Comparison of ENCODE assay signal across 17 mouse cellular contexts in the genomic region with DNA sequence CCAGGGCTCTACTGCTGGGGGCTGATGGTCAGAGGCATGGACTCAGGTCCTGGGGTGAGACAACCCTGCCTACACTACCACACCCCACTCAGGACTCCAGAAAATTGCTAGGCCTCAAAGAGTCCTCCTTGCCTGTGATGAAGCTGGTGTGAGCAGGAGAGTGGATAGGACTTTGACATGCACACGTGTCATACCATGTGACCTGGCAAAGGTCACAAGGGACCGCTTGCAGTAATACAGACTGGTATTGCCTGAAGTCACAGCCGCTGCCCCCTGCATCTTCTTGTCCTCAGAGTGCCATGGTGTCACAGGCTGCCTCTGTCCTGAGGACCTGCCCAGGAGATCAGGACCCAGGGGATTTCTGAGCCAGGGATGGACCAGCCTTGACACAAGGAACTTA. TPM values are rescaled to one million over a fixed set of nuclear protein-coding genes. Genes with fewer than 3 reads are reported as not detected.
DNase-seq lines count a peak whose midpoint lies in the region; ATAC-seq and TF ChIP-seq lines count a peak whose summit lies in the region.
"Had no signal": no experiment of that assay in that cellular context is flagged by ENCODE, and none has a peak within 500 bp of the region (broad histone marks: within the 10 kb centered on the region; RNA-seq: fewer than 3 reads in every experiment).

No protein-coding gene starts in this region.

- no peak for TF ChIP-seq RAD21 in MEL (IDR thresholded peaks at IDR 0.05; ENCODE audit: low read depth, low read length)

- no peaks in the 10 kb centered on the region for H3K9me3 ChIP-seq in MEL (replicated peaks; ENCODE audit: insufficient read depth, low read length)
- no peaks in the 10 kb centered on the region for H3K9me3 ChIP-seq in intestine, embryonic 16.5 days (ENCODE audit: control insufficient read depth, low read length)
- no peaks in the 10 kb centered on the region; the same call in 1 of the 2 replicates for H3K9me3 ChIP-seq in liver, embryonic 13.5 days (replicated peaks)
- no peaks in the 10 kb centered on the region for H3K9me3 ChIP-seq in midbrain, embryonic 15.5 days
- H3K9me3 ChIP-seq: embryonic facial prominence, embryonic 13.5 days; heart, embryonic 10.5 days; hindbrain, embryonic 10.5 days; liver, embryonic 15.5 days had no signal

- peak; percentile 9 for DNase-seq in kidney, adult 18-20 months
- DNase-seq in kidney, adult 11 months, result no peak
- DNase-seq in MEL (ENCODE audit: low read depth, low spot score), result peak; percentile 47
- DNase-seq in liver, embryonic 13.5 days, result no peak
- no peak for DNase-seq in urinary bladder, postnatal 25 days (ENCODE audit: low spot score)
- DNase-seq: adrenal gland, adult 8-10 months; cerebellum, adult 11 months; cerebellum, postnatal 14 days; gastrocnemius, postnatal 36 days; kidney, postnatal 14 days had no signal

- no peak overlapping the region for H3K4me3 ChIP-seq in MEL (ENCODE audit: control insufficient read depth in 1 of 2, insufficient read depth in 1 of 2, low read depth in 2 of 2, low read length in 2 of 2)
- H3K4me3 ChIP-seq in intestine, embryonic 16.5 days (ENCODE audit: low read length), result no peak overlapping the region
- no peak overlapping the region for H3K4me3 ChIP-seq in liver, embryonic 13.5 days (replicated peaks)
- H3K4me3 ChIP-seq in midbrain, embryonic 15.5 days, result no peak overlapping the region
- H3K4me3 ChIP-seq: embryonic facial prominence, embryonic 13.5 days; heart, embryonic 10.5 days; hindbrain, embryonic 10.5 days; liver, embryonic 15.5 days had no signal

- no peak for TF ChIP-seq EP300 in MEL (IDR thresholded peaks at IDR 0.05; ENCODE audit: low read depth in 1 of 2, low read length in 2 of 2)

- peak; percentile 27; the same call in 1 of the 2 replicates for ATAC-seq in intestine, embryonic 16.5 days
- ATAC-seq in liver, embryonic 13.5 days (ENCODE audit: low read depth), result 0 out of 2 replicates have a peak, but pooled peaks have one; percentile 7
- no peak for ATAC-seq in midbrain, embryonic 15.5 days (replicated peaks)
- ATAC-seq: lung, postnatal 0 days had no signal

- peaks cover 7 to 13% of the 10 kb centered on the region in 2 experiments; a peak in 3 of 4 replicates for H3K4me1 ChIP-seq in MEL (ENCODE audit: control insufficient read depth in 1 of 2, insufficient read depth in 2 of 2, low read length in 2 of 2)
- H3K4me1 ChIP-seq in intestine, embryonic 16.5 days (ENCODE audit: control insufficient read depth, insufficient read depth, low read length), result peaks cover 9% of the 10 kb centered on the region; the same call in 1 of the 2 replicates
- H3K4me1 ChIP-seq in liver, embryonic 13.5 days (replicated peaks), result peaks cover 5% of the 10 kb centered on the region; the same call in 1 of the 2 replicates
- H3K4me1 ChIP-seq in midbrain, embryonic 15.5 days, result peaks cover 8% of the 10 kb centered on the region
- H3K4me1 ChIP-seq: heart, embryonic 10.5 days had no signal

- no peak overlapping the region for H3K4me2 ChIP-seq in intestine, embryonic 16.5 days (ENCODE audit: low read depth, low read length)
- H3K4me2 ChIP-seq in liver, embryonic 13.5 days, result no peak overlapping the region
- no peak overlapping the region for H3K4me2 ChIP-seq in midbrain, embryonic 15.5 days
- H3K4me2 ChIP-seq: embryonic facial prominence, embryonic 13.5 days; liver, embryonic 15.5 days had no signal

- 73% methylated on average over 3 of the region's 3 CpGs for WGBS in intestine, embryonic 16.5 days
- 44% methylated on average over 3 of the region's 3 CpGs for WGBS in liver, embryonic 13.5 days (ENCODE audit: insufficient replicate concordance)
- WGBS in midbrain, embryonic 15.5 days, result 80% methylated on average over 3 of the region's 3 CpGs

- no peak for TF ChIP-seq CTCF in MEL (IDR thresholded peaks at IDR 0.05 in 2 of 3, conservative IDR thresholded peaks at IDR 0.05 in 1 of 3; ENCODE audit: control insufficient read depth in 1 of 3, insufficient read depth in 1 of 3, low read depth in 2 of 3, low read length in 3 of 3, poor library complexity in 1 of 3, severe bottlenecking in 1 of 3)

- peak overlapping the region; percentile 86 for H3K27ac ChIP-seq in MEL (ENCODE audit: control insufficient read depth, low read depth, low read length)
- no peak overlapping the region; the same call in 1 of the 2 replicates for H3K27ac ChIP-seq in intestine, embryonic 16.5 days (ENCODE audit: low read length)
- no peak overlapping the region; the same call in 1 of the 2 replicates for H3K27ac ChIP-seq in liver, embryonic 13.5 days
- no peak overlapping the region for H3K27ac ChIP-seq in midbrain, embryonic 15.5 days
- H3K27ac ChIP-seq: embryonic facial prominence, embryonic 13.5 days; liver, embryonic 15.5 days had no signal

- H3K9ac ChIP-seq in MEL (ENCODE audit: control insufficient read depth, low read depth, low read length, poor library complexity, severe bottlenecking), result no peak overlapping the region
- no peak overlapping the region for H3K9ac ChIP-seq in intestine, embryonic 16.5 days (ENCODE audit: low read depth, low read length)
- no peak overlapping the region for H3K9ac ChIP-seq in liver, embryonic 13.5 days
- H3K9ac ChIP-seq in midbrain, embryonic 15.5 days, result no peak overlapping the region
- H3K9ac ChIP-seq: embryonic facial prominence, embryonic 13.5 days; liver, embryonic 15.5 days had no signal

- H3K79me2 ChIP-seq in MEL (ENCODE audit: control insufficient read depth, insufficient read depth, low read length, poor library complexity), result no peaks in the 10 kb centered on the region

- peaks cover 0 to 3% of the 10 kb centered on the region in 2 experiments; a peak in 1 of 4 replicates for H3K36me3 ChIP-seq in MEL (ENCODE audit: control insufficient read depth in 1 of 2, insufficient read depth in 2 of 2, low read length in 2 of 2)
- no peaks in the 10 kb centered on the region for H3K36me3 ChIP-seq in intestine, embryonic 16.5 days (ENCODE audit: control insufficient read depth, insufficient read depth, low read length)
- H3K36me3 ChIP-seq in liver, embryonic 13.5 days, result no peaks in the 10 kb centered on the region
- no peaks in the 10 kb centered on the region for H3K36me3 ChIP-seq in midbrain, embryonic 15.5 days (replicated peaks)
- H3K36me3 ChIP-seq: embryonic facial prominence, embryonic 13.5 days; heart, embryonic 10.5 days; hindbrain, embryonic 10.5 days; liver, embryonic 15.5 days had no signal

- no peaks in the 10 kb centered on the region for H3K27me3 ChIP-seq in MEL (ENCODE audit: control insufficient read depth in 1 of 2, insufficient read depth in 2 of 2, low read length in 2 of 2)
- no peaks in the 10 kb centered on the region for H3K27me3 ChIP-seq in intestine, embryonic 16.5 days (replicated peaks; ENCODE audit: control insufficient read depth, insufficient read depth, low read length)
- no peaks in the 10 kb centered on the region for H3K27me3 ChIP-seq in liver, embryonic 13.5 days
- no peaks in the 10 kb centered on the region; the same call in none of the 2 replicates for H3K27me3 ChIP-seq in midbrain, embryonic 15.5 days (replicated peaks)
- H3K27me3 ChIP-seq: liver, embryonic 15.5 days had no signal

- no peak; a peak in 1 of 4 replicates for TF ChIP-seq POLR2A in MEL (IDR thresholded peaks at IDR 0.05; ENCODE audit: control insufficient read depth in 1 of 2, insufficient read depth in 1 of 2, low read depth in 1 of 2, low read length in 2 of 2, poor library complexity in 1 of 2)

TF ChIP-seq in MEL, 35 proteins besides CTCF, POLR2A, EP300 and RAD21:
- TF ChIP-seq USF2 (IDR thresholded peaks at IDR 0.05; ENCODE audit: borderline replicate concordance in 1 of 2, insufficient read depth in 1 of 2, low read depth in 1 of 2, low read length in 2 of 2) (peak in 1 of 2 experiments; percentile 45; a peak in 1 of 4 replicates), TBP (IDR thresholded peaks at IDR 0.05; ENCODE audit: low read depth, low read length) (0 out of 2 replicates have a peak, but pooled peaks have one; percentile 1), SMC3 (IDR thresholded peaks at IDR 0.05; ENCODE audit: low read depth, low read length) (no peak), USF1 (IDR thresholded peaks at IDR 0.05; ENCODE audit: low read depth, low read length) (peak; percentile 75)

RNA-seq across cellular contexts. Expression of a gene that starts 24.7 kb away (rescaled TPM):
- total RNA-seq in MEL (2012; rRNA removed), result not detected in 2 replicates
- polyA plus RNA-seq in MEL (2012; ENCODE audit: insufficient read depth in 1 of 2, insufficient read length in 2 of 2, low read depth in 1 of 2, low replicate concordance in 2 of 2, missing spikeins in 1 of 2), result not detected
- 0.10 and 0.18 TPM in 2 replicates for polyA plus RNA-seq in intestine, embryonic 16.5 days (2015; fragmentation: Nextera tagmentation; extraction: Ambion mirVana)
- 0.08 TPM in 1 of 2 replicates, not detected in the other for polyA plus RNA-seq in liver, embryonic 13.5 days (2015; fragmentation: Nextera tagmentation; extraction: Ambion mirVana)
- polyA plus RNA-seq in midbrain, embryonic 15.5 days (2015; fragmentation: Nextera tagmentation; extraction: Ambion mirVana), result 0.22 and 0.24 TPM in 2 replicates
- polyA plus RNA-seq: hindbrain, embryonic 10.5 days; liver, embryonic 15.5 days had no signal

RNA-seq across cellular contexts. Expression of a gene that starts 52.0 kb away (rescaled TPM):
- 0.08 TPM in 1 of 2 replicates, not detected in the other for total RNA-seq in MEL (2012; rRNA removed)
- polyA plus RNA-seq in MEL (2012; ENCODE audit: insufficient read depth in 1 of 2, insufficient read length in 2 of 2, low read depth in 1 of 2, low replicate concordance in 2 of 2, missing spikeins in 1 of 2), result under 1 TPM in 1 of 2 experiments, not detected in 1; 0.10 TPM
- 2.5 and 2.8 TPM in 2 replicates for polyA plus RNA-seq in intestine, embryonic 16.5 days (2015; fragmentation: Nextera tagmentation; extraction: Ambion mirVana)
- 0.07 and 0.10 TPM in 2 replicates for polyA plus RNA-seq in liver, embryonic 13.5 days (2015; fragmentation: Nextera tagmentation; extraction: Ambion mirVana)
- polyA plus RNA-seq in midbrain, embryonic 15.5 days (2015; fragmentation: Nextera tagmentation; extraction: Ambion mirVana), result 87.0 and 90.2 TPM in 2 replicates
- total RNA-seq: gastrocnemius, postnatal 36 days had no signal
- polyA plus RNA-seq: lung, postnatal 0 days had no signal

Comparison
In these comparisons a context has a peak if more than half of its experiments do, and no peak if none do; other contexts are left out.
1. DNase-seq: peak in kidney, adult 18-20 months (single experiment) and MEL (single experiment); none in kidney, adult 11 months (single experiment), liver, embryonic 13.5 days (single experiment) and urinary bladder, postnatal 25 days (single experiment).
2. RNA of a gene that starts 52.0 kb away (polyA plus RNA-seq): 87.0 to 90.2 TPM in midbrain, embryonic 15.5 days; 2.5 to 2.8 TPM in intestine, embryonic 16.5 days, 0.07 to 0.10 TPM in liver, embryonic 13.5 days and 0.10 TPM in MEL; every median in the first group is over 10 times any median in the second.